Mouse (Mus musculus): ENCODE measurements at regions not wholly inside any gene's neighbourhood (a gene's known extent, or its start where the extent isn't known, plus 50 kb on each side); places are given as distances from the start of the nearest gene placed in this dataset.
"Not testable (repeated sequence)": the region's sequence is repeated elsewhere in the genome, so short reads cannot be mapped to it uniquely, and the experiment has no call there.

- Histone ChIP-seq H3K27ac (replicated peaks; ENCODE audit: low read depth, low read length) (no peak overlapping the region), H3K4me3 (ENCODE audit: insufficient read depth, low read depth, low read length) (no peak overlapping the region), H3K4me1 (ENCODE audit: control insufficient read depth, insufficient read depth, insufficient read length, low read length) (no peaks in the 10 kb centered on the region)
Measured at GRCm38 (mm10) chr12:6000961-6001360, 625.5 kb upstream of the Klhl29 start.

GRCm38 (mm10) chr12:5997366-5997765 lies 621.9 kb upstream of the Klhl29 start:
- H3K27ac ChIP-seq (replicated peaks; ENCODE audit: low read depth, low read length) = no peak overlapping the region
- no peak overlapping the region for H3K4me3 ChIP-seq (ENCODE audit: insufficient read depth, low read depth, low read length)
- no peaks in the 10 kb centered on the region for H3K4me1 ChIP-seq (ENCODE audit: control insufficient read depth, insufficient read depth, insufficient read length, low read length)

- Histone ChIP-seq H3K4me3 (ENCODE audit: insufficient read depth, low read depth, low read length) (no peak overlapping the region), H3K27ac (replicated peaks; ENCODE audit: low read depth, low read length) (no peak overlapping the region), H3K4me1 (ENCODE audit: control insufficient read depth, insufficient read depth, insufficient read length, low read length) (no peaks in the 10 kb centered on the region)
Measured at GRCm38 (mm10) chr12:5996672-5997071, 621.2 kb upstream of the Klhl29 start.

GRCm38 (mm10) chr12:5983937-5984610 lies 608.6 kb upstream of the Klhl29 start:
- no peak overlapping the region for H3K4me3 ChIP-seq (ENCODE audit: insufficient read depth, low read depth, low read length)
- H3K4me1 ChIP-seq (ENCODE audit: control insufficient read depth, insufficient read depth, insufficient read length, low read length) = no peaks in the 10 kb centered on the region
- H3K27ac ChIP-seq (replicated peaks; ENCODE audit: low read depth, low read length) = no peak overlapping the region

GRCm38 (mm10) chr12:5982096-5982495 lies 606.6 kb upstream of the Klhl29 start:
- Histone ChIP-seq H3K4me1 (ENCODE audit: control insufficient read depth, insufficient read depth, insufficient read length, low read length) (no peaks in the 10 kb centered on the region), H3K27ac (replicated peaks; ENCODE audit: low read depth, low read length) (no peak overlapping the region), H3K4me3 (ENCODE audit: insufficient read depth, low read depth, low read length) (no peak overlapping the region)

- no peaks in the 10 kb centered on the region for H3K4me1 ChIP-seq (ENCODE audit: control insufficient read depth, insufficient read depth, insufficient read length, low read length)
- H3K27ac ChIP-seq (replicated peaks; ENCODE audit: low read depth, low read length) = no peak overlapping the region
- no peak overlapping the region for H3K4me3 ChIP-seq (ENCODE audit: insufficient read depth, low read depth, low read length)
Measured at GRCm38 (mm10) chr12:5975926-5976325, 600.4 kb upstream of the Klhl29 start.

- no peaks in the 10 kb centered on the region for H3K4me1 ChIP-seq (ENCODE audit: control insufficient read depth, insufficient read depth, insufficient read length, low read length)
- H3K4me3 ChIP-seq (ENCODE audit: insufficient read depth, low read depth, low read length) = no peak overlapping the region
- H3K27ac ChIP-seq (replicated peaks; ENCODE audit: low read depth, low read length) = no peak overlapping the region
Measured at GRCm38 (mm10) chr12:5969556-5969955, 594.1 kb upstream of the Klhl29 start.

GRCm38 (mm10) chr12:5956141-5956540 lies 580.7 kb upstream of the Klhl29 start:
- H3K4me1 ChIP-seq (ENCODE audit: control insufficient read depth, insufficient read depth, insufficient read length, low read length) = no peaks in the 10 kb centered on the region
- H3K4me3 ChIP-seq (ENCODE audit: insufficient read depth, low read depth, low read length) = no peak overlapping the region
- H3K27ac ChIP-seq (replicated peaks; ENCODE audit: low read depth, low read length) = no peak overlapping the region

- Histone ChIP-seq H3K4me1 (ENCODE audit: control insufficient read depth, insufficient read depth, insufficient read length, low read length) (no peaks in the 10 kb centered on the region), H3K27ac (replicated peaks; ENCODE audit: low read depth, low read length) (no peak overlapping the region)
Measured at GRCm38 (mm10) chr12:5955564-5955963, 580.1 kb upstream of the Klhl29 start.

GRCm38 (mm10) chr12:5943346-5943925 lies 568.0 kb upstream of the Klhl29 start:
- H3K4me1 ChIP-seq (ENCODE audit: control insufficient read depth, insufficient read depth, insufficient read length, low read length) = no peaks in the 10 kb centered on the region
- H3K27ac ChIP-seq (replicated peaks; ENCODE audit: low read depth, low read length) = no peak overlapping the region
- no peak overlapping the region for H3K4me3 ChIP-seq (ENCODE audit: insufficient read depth, low read depth, low read length)

More at GRCm38 (mm10) chr12:5955564-5955963, 580.1 kb upstream of the Klhl29 start:
- H3K4me3 ChIP-seq (ENCODE audit: insufficient read depth, low read depth, low read length) = no peak overlapping the region

GRCm38 (mm10) chr12:5921262-5921661 lies 545.8 kb upstream of the Klhl29 start:
- Histone ChIP-seq H3K4me1 (ENCODE audit: control insufficient read depth, insufficient read depth, insufficient read length, low read length) (no peaks in the 10 kb centered on the region), H3K27ac (replicated peaks; ENCODE audit: low read depth, low read length) (no peak overlapping the region), H3K4me3 (ENCODE audit: insufficient read depth, low read depth, low read length) (no peak overlapping the region)

- H3K4me3 ChIP-seq (ENCODE audit: insufficient read depth, low read depth, low read length) = no peak overlapping the region
Measured at GRCm38 (mm10) chr12:5918030-5918429, 542.5 kb upstream of the Klhl29 start.

GRCm38 (mm10) chr12:5906251-5906650 lies 530.8 kb upstream of the Klhl29 start:
- Histone ChIP-seq H3K4me1 (ENCODE audit: control insufficient read depth, insufficient read depth, insufficient read length, low read length) (no peaks in the 10 kb centered on the region), H3K4me3 (ENCODE audit: insufficient read depth, low read depth, low read length) (no peak overlapping the region), H3K27ac (replicated peaks; ENCODE audit: low read depth, low read length) (no peak overlapping the region)

More at GRCm38 (mm10) chr12:5918030-5918429, 542.5 kb upstream of the Klhl29 start:
- no peaks in the 10 kb centered on the region for H3K4me1 ChIP-seq (ENCODE audit: control insufficient read depth, insufficient read depth, insufficient read length, low read length)
- H3K27ac ChIP-seq (replicated peaks; ENCODE audit: low read depth, low read length) = no peak overlapping the region

- not testable (repeated sequence) for H3K4me3 ChIP-seq (ENCODE audit: insufficient read depth, low read depth, low read length); H3K4me1 ChIP-seq (ENCODE audit: control insufficient read depth, insufficient read depth, insufficient read length, low read length); H3K27ac ChIP-seq (replicated peaks; ENCODE audit: low read depth, low read length)
Measured at GRCm38 (mm10) chr12:5891786-5892185, 516.3 kb upstream of the Klhl29 start.

- Histone ChIP-seq H3K4me3 (ENCODE audit: insufficient read depth, low read depth, low read length) (no peak overlapping the region), H3K4me1 (ENCODE audit: control insufficient read depth, insufficient read depth, insufficient read length, low read length) (no peaks in the 10 kb centered on the region), H3K27ac (replicated peaks; ENCODE audit: low read depth, low read length) (no peak overlapping the region)
Measured at GRCm38 (mm10) chr12:5866701-5867100, 491.2 kb upstream of the Klhl29 start.

GRCm38 (mm10) chr12:5859795-5860194 lies 484.3 kb upstream of the Klhl29 start:
- Histone ChIP-seq H3K4me1 (ENCODE audit: control insufficient read depth, insufficient read depth, insufficient read length, low read length) (no peaks in the 10 kb centered on the region), H3K4me3 (ENCODE audit: insufficient read depth, low read depth, low read length) (no peak overlapping the region), H3K27ac (replicated peaks; ENCODE audit: low read depth, low read length) (no peak overlapping the region)
